Mouse (Mus musculus) cerebellum, postnatal 36 days (tissue): ENCODE results near the gene Ints13.
"Not testable (repeated sequence)": the region's sequence is repeated elsewhere in the genome, so short reads cannot be mapped to it uniquely, and the experiment has no call there.

ENCODE experiments used
- DNase-seq, 2 experiments: peaks; one replicate each; pipeline ENCODE4 v3.0.0; 2021 to 2022; ENCODE audit warnings: mixed read lengths in 2 of 2

The Ints13 gene

DNA sequence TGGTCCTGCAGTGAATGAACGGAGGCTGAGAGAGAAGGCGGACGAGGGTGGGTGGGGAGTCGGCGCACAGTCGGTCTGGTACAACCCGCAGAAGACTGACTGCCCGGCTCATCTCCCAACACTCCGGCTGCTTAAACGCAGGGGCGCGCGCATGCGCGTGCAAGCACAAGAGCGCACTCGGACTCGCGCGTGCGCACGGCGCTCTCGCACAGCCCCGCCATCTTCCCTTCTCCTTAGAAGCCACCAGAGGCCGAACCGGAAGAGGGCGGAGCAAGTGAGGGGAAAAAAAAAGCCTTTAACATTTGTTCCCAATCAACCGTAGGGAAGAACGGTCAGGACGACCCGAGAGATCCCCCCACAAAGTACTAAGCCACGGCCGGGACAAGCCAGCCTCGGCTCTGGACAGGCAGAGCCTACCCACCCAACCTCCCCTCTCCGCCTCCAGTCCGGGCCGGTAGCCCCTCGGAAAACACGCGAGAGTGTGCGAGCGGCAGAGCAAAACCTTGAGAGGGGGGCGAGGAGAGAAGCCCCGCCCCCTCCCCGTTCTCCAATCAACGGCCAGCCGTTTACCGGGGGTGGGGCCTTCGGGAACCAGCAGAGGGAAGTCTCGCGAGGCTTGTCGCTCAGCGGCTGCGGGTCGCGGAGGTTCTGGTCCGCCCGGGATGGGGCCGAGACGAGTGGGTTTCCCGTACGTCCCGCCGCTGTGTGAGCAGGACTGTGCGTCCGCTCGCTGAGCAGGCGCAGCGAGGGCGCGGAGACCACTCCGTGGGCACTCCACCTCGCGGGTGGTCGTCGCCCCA lies at the start of gene Ints13:
TSS of gene Ints13 (minus strand) at position 526 of the 800 bp plus-strand sequence.
- peak; percentile 95 to 97 for DNase-seq

DNA sequence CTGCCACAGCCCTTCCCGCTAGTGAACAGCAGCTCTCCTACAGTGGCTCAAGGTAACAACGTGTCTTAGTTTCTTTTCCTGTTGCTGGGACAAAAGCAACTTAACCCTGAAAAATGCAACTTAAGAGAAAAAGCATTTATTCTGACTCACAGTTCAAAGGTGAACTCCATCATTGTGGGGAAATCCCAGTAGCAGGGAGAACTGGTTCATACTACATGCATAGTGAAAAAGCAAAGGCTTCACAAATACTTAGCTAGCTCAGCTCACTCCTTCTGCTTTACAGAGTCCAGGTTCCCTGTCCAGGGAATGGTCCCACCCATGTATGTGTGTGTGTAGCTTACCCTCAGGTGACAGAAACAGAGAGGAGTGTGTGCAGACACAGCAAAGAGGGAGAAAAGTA lies 39.0 kb upstream of the Ints13 start:
- DNase-seq: no peak

DNA sequence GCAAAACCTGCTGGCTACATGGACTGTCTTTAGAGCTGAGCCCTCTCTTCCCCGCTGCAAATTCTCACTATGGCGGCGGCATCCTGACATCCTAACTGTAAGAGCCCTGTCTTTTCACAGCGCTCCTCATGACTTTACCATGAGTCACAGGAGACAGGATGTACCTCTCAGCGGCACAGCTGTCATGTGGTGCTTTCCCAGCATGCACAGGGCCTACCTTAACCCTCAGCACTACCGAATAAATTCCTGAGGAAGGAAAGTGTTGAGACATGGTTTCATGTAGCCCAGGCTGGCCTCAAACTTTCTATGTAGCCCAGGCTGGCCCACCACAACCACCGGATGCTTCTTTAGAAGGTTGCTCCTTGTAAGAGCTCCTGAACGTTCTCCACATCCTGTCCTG lies 38.3 kb upstream of the Ints13 start:
- DNase-seq: no peak

DNA sequence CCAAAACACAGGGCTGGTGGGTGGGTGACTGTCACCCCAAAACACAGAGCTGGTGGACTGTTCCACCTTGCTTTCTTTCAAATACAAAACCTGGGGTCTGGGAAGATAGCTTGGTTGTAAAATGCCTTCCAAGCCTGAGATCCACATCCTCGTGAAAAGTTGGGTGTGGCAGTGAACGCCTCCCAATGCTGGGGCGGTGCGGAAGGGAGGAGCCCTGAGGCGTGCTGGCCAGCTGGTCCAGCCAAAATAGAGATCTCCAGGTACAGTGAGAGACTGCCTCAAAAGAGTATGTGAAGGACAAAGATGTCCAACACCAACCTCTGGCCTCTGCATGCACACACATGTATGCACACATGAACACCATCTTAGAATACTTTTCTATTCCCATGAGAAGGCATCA lies 36.9 kb upstream of the Ints13 start:
- DNase-seq: no peak

DNA sequence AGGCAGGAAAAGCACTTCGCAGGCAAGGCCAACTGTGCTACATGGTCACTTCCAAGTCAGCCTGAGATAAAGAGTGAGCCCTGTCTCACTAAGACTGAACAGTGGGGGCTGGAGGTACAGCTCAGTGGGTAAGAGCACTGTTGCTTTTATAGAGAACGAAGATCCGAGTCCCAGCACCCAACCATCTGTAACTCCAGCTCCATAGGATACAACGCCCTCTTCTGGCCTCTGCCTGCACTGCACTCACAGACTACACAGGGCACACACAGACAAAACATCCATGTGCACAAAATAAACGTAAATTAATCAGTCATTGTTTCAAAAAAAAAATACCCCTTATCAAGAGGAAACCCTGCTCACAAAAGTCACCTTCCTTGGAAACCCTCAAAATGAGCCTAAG lies 36.3 kb upstream of the Ints13 start:
- DNase-seq: no peak

DNA sequence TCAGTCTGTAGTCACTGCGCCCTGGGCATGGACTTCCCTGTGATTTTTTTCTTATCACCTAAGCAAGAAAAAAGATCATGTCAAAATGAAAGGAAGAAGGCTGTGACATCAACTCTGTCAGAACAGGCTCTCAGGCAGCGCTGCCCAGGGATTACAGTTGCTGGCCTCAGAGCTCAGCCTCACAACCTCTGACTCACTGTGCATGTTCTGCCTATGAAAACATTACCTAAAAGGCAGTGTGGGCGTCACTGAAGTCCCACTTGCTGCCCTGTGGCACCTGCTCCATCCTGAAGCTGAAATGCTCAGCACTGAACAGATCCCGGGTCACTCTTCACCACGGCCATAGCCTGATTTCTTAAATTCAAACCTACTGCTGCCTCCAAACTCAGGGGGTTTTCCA lies 35.1 kb upstream of the Ints13 start:
- DNase-seq: no peak

DNA sequence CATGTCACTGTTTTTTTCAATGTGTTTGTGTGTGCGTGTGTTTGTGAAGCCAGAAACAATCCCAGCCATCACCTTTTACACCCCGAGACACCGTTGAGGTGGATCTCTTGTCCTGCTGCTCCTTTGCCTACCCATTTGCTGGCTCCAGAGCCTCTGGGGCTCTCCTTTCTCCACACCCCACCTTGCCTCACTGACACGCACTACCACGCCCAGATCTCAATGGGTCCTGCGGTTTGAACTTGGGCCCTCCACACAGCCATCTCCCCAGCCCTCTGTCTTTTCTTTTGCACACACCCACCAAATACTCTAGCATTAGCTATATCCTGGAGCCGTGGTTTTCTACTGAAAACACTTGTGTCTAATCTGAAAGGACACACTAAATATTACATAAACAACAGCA lies 34.3 kb upstream of the Ints13 start:
- no peak for DNase-seq

DNA sequence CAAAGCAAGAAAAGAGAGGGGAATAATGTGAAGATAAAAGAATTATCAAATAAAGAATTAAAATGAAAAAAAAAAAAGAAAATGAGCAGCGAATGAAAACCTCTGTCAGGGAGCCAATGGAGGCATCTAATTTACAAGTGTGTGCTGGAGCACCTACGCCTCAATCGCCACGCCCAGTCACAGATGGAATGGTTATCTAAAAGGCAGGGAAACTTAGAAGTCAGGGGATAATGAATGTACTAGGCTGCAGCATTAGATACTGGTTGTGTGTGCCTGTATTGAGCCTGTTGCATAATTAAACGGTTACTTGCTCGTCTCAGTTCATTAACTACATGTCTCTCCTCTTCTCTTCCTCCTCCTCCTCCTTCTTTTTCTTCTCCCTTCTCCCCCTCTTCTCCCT lies 33.8 kb upstream of the Ints13 start:
- DNase-seq: no peak

DNA sequence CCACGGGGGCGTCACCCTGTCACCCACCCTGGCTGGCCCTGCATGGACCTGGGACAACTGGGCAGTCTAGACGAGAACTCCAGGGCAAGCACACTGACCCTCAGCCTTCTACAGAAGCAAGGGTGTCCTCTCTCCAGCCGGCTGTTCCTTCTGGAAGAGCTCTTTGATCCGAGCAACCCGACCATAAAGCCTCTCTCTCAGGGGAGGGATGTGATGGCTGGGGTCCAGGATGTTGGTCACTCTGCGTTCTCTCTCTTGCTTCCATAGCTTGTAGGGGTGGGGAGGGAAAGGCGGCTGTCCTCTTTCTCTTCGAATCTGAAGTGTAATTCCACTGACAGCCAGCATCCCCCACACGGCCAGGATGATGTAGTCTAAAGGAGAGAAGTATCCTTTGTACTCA lies 26.0 kb upstream of the Ints13 start:
- DNase-seq: no peak

DNA sequence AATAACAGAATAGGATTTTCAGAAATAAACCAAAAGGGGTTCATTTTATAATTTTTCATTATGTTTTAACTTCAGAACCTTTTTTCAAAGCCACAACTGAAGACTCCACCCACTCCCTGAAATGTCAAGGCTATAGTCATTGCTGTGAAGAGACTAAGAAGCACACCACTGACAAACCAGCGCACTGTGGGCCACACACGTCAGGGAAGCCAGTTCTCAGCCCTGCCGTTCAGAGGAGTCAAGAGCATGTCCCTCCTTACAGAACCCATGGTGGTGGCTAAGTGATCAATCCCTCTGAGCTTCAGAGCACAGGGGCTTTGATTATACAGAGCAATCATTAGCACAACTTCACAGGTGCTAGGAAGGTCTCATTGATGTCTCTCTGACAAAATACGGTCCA lies 25.0 kb upstream of the Ints13 start:
- DNase-seq: no peak

DNA sequence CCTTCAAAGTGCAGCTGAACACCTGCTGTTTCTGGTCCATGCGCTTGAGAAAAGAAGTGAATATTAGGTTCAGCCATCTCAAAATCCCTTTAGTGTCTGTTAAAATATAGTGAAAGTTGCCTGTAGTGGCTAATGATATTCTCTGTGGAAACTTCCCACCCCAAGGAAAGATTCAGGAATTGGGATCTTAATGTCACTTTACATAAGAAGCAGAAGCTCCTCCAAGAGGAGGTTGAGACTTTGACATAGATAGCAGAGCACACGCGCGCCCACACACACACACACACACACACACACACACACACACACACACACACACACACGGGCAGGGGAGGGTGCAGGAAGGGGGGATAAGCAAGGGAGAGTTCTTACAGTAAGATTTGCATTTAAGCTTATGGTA lies 7.5 kb upstream of the Ints13 start:
- DNase-seq: no peak

DNA sequence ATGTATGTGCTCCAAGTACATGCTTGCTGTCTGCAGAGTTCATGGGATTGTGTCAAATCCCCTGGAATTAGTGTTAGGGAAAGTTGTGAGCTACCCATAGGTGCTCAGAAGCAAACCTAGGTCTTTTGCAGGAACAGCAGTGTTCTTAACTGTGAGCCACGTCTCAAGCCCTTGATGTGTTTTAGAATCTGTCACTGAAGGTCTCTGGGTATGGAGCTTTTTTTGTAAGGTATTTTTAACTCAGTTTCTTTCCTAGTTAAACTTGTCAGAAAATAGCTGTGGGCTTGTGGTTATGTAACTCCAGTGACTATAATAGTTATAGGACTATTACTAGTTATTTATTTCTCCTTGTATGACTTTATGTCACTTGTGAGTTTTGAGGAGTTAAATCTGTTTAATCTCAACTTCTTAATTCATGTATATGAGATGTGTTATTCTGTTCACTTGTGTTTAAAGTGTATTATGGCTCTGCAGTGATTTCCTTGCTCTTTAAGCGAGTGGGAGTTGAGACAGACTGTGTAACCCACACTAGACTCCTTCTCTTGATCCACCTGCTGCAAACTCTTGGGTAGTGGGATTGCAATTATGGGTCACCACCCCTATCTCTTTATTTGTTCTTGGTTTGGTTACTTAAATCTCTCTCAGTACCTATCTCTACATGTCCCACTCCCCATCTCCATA lies 5.9 kb upstream of the Ints13 start:
- no peak for DNase-seq

DNA sequence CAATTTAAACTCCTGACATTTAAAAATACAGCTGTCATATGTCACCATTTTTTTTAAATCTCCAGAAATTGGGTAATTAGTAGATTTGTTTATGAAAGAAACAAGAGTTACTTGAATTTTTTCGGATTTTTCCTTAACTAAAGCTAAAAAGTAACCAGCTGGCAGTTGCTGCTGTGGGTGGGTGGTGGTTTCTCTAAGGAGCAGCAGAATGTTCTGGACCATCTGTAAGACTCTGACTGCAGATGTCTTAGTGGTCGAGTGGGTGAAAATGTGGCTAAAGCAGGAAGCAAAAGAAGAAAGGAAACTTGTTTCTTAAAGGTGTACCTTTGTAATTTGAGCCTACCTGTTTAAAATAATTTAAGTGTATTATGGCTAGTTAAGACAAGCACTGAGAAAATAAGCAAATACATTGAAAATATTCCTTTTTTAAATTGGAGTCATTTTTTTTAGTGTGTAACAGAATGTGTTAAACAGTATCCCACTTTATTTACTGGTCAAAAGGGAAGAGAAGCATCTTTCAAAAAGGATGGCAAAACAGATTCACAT lies 2.8 kb upstream of the Ints13 start:
- no peak for DNase-seq

DNA sequence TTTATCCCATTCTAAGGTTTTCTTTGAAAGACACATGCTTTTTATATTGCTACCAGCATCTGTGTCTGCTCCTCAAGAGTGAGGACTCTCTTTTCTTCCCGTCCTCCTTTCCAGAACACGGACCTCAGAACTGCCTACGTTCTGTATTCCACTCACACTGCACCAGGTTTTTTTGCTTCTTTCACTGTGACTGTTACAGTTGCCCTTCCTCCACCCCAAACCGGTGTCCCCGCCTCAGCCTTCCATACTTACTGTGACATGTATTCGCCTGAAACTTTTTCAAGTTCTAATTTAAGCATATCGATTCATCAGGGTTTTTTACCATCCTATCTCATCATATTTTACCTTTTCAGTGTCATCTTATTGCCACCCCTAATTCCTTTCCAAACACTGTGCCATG lies 951 bp upstream of the Ints13 start:
- peak in 1 of 2 experiments; percentile 22 for DNase-seq

DNA sequence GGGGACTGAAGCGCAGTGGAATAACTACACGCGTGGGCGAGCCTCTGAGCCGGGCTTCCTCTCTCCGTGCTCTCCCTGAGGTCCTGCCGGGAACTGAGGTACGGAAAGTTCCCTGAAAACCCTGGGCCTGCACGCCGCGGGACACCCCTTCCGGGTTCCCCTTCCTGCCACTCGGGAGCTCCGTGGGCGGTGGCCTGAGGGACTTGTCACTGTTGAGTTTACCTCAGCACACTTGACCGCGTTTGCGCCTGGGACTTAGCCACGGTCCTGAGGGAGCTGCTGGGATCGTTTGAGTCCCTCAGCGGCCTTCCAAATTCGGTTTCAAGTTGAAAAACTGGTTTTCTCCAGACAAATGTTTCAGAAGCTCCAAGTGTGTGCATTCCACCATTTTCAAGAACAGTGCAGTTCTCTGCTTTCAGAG lies 486 bp upstream of the Ints13 start:
- DNase-seq: no peak

DNA sequence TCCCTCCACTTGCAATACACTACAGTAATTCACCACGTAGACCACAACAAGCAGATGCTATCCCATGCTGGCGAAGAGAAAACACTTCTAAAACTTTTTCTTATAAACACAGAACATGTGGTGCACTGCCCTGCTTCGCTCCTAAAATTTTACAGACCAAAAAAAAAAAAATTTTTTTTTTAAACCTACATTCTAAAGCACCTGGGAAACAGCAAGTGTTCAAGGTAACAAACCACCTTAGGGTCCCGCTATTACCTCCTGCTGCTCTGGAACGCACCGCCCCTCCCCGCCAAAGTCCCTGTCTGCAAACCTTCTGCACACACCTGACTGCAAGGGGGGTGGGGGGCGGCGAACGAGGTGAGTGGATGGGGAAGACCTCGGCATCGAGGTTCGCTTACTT lies 732 bp downstream of the Ints13 start, which contains the start of gene Fgfr1op2:
TSS of gene Fgfr1op2 (plus strand) at position 301 of the 400 bp plus-strand sequence.
- DNase-seq: no peak

DNA sequence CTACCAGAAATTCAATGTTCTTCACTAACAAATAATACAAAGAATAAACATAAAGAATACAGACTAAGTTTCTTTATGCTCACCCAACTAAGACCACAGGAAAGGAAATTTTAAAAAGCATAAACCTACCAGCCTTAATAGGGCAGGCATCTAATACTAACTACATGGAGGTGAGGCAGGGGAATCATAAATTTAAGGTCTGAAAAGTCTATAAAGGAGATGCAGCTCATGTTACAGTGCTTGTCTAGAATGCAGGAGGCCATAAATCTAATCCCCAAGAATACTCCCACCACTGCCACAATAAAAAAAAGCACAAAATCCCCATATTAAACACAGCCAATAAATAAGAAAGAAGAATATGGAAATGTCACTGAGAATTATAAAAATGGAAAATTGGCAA lies 5.6 kb downstream of the Ints13 start:
- DNase-seq: no peak

DNA sequence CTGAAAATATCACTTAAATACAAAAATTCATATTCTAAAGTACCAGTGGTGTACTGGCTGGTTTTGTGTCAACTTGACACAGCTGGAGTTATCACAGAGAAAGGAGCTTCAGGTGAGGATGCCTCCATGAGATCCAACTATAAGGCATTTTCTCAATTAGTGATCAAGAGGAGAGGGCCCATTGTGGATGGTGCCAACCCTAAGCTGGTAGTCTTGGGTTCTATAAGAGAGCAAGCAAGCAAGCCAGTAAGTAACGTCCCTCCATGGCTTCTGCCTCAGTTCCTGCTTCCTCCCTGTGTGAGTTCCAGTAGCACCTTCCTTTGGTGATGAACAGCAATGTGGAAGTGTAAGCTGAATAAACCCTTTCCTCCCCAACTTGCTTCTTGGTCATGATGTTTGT lies 15.2 kb downstream of the Ints13 start:
- DNase-seq: not testable (repeated sequence)

DNA sequence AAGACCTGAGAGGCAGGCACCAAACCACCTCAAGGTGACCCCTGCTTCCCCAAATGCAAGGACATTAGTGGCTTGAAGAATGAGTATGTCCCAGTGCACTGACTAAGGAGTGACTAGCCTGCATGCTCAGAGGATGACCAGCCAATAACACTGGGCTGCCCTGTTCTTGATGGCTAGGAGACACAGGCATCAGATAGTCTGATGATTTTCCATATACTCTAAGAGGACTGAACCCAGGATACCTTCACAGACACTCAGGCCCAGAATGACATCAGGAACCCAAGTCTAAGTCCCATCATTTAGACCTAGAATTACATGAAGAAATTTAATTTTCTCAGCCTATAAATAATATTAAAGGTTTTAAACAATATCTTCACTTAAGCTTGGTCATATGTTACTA lies 26.3 kb downstream of the Ints13 start:
- no peak for DNase-seq

DNA sequence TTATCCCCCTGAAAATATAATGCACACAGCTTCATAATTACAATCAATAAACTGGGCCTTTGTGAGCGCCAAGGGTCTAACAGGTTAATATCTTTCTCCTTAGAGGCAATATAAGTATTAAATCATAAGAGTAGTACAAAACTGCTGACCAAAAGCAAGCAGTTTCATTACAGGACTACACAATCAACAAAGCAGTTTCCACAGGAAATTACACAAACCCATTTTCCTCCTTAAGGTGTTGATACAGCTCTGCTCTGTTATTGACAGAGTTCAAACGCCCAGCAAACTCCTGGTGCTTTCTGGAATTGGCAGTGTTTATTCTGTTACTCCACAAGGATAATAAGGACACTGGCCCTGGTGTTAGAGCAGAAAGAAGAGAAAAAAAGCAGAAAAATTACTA lies 27.2 kb downstream of the Ints13 start:
- no peak for DNase-seq

DNA sequence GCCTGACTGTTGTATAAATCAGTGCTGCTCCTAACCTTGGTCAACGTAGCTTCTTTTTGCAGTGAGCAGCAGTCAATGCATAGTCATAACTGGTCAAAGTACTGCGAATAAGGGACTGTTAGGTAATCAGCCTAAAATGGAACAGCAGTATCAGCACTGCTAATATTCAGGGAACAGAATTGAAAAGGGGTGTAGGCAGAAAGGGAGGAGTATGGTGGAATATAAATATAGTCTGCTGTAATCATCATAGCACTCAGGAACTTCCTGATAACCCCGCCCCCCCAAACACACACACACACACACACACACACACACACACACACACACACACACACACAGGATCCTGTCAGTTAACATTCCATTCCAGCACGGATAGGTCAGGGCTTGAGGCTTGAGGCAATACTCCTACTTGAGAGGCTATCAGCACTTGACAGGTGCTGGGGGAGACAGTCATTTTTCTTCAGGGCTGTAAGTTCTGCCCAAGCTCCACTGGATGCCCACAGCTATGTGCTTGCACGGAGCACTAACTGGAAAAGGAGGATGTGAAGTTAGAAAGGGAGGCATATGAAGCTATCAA lies 32.3 kb downstream of the Ints13 start:
- DNase-seq: no peak

DNA sequence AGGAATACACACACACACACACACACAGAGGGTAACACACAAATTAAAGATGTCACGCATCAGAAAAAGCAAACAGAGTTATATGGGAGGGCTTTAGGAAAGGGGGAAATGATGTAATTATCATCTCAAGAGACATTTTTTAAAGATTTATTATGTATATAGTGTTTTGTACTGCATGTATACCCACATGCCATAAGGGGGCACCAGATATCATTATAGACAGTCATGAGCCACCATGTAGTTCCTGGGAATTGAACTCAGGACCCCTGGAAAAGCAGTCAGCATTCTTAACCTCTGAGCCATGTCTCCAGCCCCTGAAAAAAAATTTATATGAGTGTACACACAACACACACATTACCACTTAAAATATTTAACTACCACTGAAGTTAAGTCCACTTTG lies 33.0 kb downstream of the Ints13 start:
- DNase-seq: no peak

DNA sequence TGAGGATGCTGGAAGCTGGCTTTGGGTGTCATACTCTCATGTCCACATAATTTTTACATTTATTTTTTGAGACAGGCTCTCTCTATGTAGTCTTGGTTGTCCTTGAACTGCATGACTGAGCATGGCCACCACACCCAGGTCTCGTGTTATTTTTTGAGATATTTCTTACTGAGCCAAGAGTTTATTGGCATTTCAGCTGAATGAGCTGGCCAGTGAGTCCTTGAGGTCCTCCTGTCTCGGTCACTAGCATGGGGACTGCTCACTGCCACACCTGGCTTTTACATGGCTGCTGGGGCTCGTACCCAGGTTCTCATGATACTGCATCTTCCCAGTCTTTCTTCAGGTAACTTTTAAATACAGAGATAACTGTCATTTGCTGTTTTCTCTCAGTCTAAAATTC lies 37.2 kb downstream of the Ints13 start:
- no peak for DNase-seq

DNA sequence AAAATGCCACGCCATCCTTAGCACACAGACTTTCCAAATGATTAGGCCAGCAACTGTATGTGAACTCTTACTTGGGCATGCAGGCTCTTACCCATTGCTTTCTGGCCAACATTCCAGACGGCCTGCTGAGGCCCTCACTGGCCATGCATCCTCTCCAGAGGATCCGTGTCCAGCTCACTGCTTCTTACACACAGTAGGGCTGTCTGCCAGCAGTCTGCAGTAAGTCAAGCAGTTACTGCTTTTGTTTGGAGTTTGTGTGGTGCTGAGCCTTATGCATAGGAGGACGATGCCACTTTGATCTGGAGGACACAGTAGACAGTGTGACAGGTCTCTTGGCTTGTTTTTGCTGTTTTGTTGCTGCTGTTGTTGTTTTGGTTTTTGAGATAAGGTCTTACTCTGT lies 39.0 kb downstream of the Ints13 start:
- no peak for DNase-seq
